Mouse (Mus musculus) hindbrain, embryonic 14.5 days (tissue): ENCODE results near the gene Ttc34. TPM values are rescaled to one million over a fixed set of nuclear protein-coding genes. Genes with fewer than 3 reads are reported as not detected.

Experiments
- ATAC-seq: fragments of 200-750 bp; cut with Nextera tagmentation; 2 replicates; pipeline ENCODE4 v1.8.0; 2017; ENCODE audit warnings: moderate number of reproducible peaks, mild to moderate bottlenecking, moderate TSS enrichment, moderate library complexity; ENCODE audit not compliant: low FRiP score
- DNase-seq: peaks from one replicate; pipeline ENCODE4 v3.0.0-alpha.2; 2015; ENCODE audit warnings: low spot score
- H3K27ac ChIP-seq: fragments of 300-500 bp; sonication (generic); 2 replicates; pipeline ENCODE4 v1.5.1; 2014; ENCODE audit warnings: mild to moderate bottlenecking, moderate library complexity
- H3K27me3 ChIP-seq: fragments of 300-500 bp; sonication (generic); 2 replicates; pipeline ENCODE4 v1.6.1; 2014; ENCODE audit warnings: mild to moderate bottlenecking, low read length, mixed read lengths; ENCODE audit not compliant: control insufficient read depth, insufficient read depth
- H3K36me3 ChIP-seq: fragments of 300-500 bp; sonication (generic); replicated peaks from 2 replicates; pipeline ENCODE4 v1.6.1; 2014; ENCODE audit not compliant: control insufficient read depth, insufficient read depth
- H3K4me1 ChIP-seq: fragments of 300-500 bp; sonication (generic); replicated peaks from 2 replicates; pipeline ENCODE4 v1.6.1; 2014; ENCODE audit warnings: antibody characterized with exemption, low read length, mixed read lengths; ENCODE audit not compliant: control insufficient read depth, insufficient read depth
- H3K4me2 ChIP-seq: fragments of 300-500 bp; sonication (generic); replicated peaks from 2 replicates; pipeline ENCODE4 v1.6.1; 2014; ENCODE audit warnings: mild to moderate bottlenecking, moderate library complexity
- H3K4me3 ChIP-seq: fragments of 300-500 bp; sonication (generic); replicated peaks from 2 replicates; pipeline ENCODE4 v1.5.1; 2014; ENCODE audit warnings: mild to moderate bottlenecking, low read length
- H3K9ac ChIP-seq: fragments of 300-500 bp; sonication (generic); 2 replicates; pipeline ENCODE4 v1.6.1; 2014
- H3K9me3 ChIP-seq: fragments of 300-500 bp; sonication (generic); 2 replicates; pipeline ENCODE4 v1.6.1; 2016; ENCODE audit warnings: low read length; ENCODE audit not compliant: control insufficient read depth
- WGBS: fragments of 180-500 bp; shearing (Covaris S2); extraction: QIAGEN DNeasy Blood & Tissue Kit; methylation state at CpG from one replicate; pipeline ENCODE4 v1.1.7; 2014; 5-methylcytosine and 5-hydroxymethylcytosine counted together
- polyA plus RNA-seq: library from polyadenylated mRNA; unstranded; fragments of >200 nt; fragmentation: Nextera tagmentation; extraction: Ambion mirVana; gene quantifications from 2 replicates; pipeline ENCODE4 v1.2.1, GENCODE M21; 2014

Ttc34 gene
- polyA plus RNA-seq, 1 experiment from 2014 or later: 2.4 TPM

DNA sequence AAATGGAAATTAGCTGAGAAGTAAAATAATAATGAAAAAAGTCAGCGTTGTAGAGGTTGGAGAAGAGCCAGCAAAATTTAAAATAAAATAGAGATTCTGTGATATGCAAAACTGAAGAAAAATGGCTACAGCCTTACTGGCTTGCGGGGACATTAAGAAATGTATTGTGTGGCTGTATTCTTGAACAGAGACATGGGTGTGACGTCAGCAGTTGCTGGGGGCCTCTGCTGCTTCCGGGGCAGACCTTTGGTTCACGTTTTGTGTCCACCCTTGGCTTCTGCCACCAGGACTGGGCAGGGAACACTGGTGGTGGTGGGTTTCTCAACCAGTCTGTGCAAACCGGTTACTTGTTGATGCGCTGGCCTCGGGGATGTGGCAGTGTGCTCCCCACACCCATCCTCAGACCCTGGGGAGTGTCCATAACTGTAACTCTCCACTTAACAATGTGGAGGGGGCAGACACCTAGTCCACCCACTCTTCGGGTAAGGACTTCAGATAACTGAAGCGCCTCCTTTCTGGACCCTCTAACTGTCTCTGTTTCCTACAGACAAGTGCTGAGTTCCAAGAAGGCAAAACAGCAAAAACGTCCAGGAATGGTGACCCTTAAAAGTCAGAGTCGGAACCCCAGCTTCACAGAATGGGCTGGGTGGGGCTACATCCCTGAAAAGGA, 17.6 kb downstream of the Ttc34 start:
- Histone ChIP-seq H3K27me3 (peaks cover 18% of the 10 kb centered on the region), H3K9ac (peak overlapping the region; percentile 76; the same call in 1 of the 2 replicates), H3K4me2 (peak overlapping the region; percentile 88), H3K4me3 (peak overlapping the region; percentile 49; the same call in 1 of the 2 replicates), H3K27ac (no peak overlapping the region), H3K4me1 (no peaks in the 10 kb centered on the region; the same call in 1 of the 2 replicates), H3K9me3 (no peaks in the 10 kb centered on the region), H3K36me3 (no peaks in the 10 kb centered on the region)
- DNase-seq (no peak), ATAC-seq (no peak)
- WGBS: 64% methylated on average over 12 of the region's 12 CpGs

DNA sequence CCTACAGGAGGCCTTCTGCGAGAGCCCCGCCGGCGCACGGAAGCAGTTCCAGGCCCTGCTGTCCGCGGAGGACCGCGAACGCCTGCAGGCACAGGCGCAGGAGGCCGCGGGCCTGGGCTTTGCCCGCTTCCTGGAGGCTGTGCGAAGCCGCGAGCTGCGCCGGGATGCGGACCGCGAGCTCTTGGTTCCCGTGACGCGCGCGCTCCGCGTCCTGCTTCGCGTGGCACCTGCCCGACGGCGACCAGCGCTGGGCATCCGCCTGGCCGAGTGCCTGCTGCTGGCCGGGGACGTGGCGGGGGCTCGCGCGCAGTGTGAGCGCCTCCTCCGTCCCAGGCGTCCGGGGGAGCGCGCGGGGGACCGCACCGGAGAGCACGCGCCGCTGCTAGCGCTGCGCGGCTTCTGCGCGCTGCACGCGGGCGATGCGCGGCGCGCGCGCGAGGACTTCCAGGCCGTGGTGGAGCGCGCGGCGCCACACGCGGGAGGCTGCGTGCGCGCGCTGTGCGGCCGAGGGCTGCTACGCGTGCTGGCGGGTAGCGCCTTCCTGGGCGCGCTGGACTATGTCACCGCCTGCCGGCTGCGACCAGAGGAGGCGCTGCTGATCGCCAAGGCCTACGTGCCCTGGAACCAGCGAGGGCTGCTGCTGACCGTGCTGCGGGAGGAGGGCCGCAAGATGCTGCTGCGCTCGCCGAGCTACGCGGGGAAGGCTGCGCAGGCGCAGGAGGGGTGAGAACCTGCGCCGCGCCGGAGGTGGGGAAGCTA, 18.6 kb downstream of the Ttc34 start:
- Histone ChIP-seq H3K27ac (peak overlapping the region; percentile 86), H3K36me3 (no peaks in the 10 kb centered on the region), H3K4me1 (no peaks in the 10 kb centered on the region; the same call in 1 of the 2 replicates), H3K9ac (peak overlapping the region; percentile 76), H3K27me3 (peaks cover 18% of the 10 kb centered on the region), H3K4me3 (peak overlapping the region; percentile 49), H3K4me2 (peak overlapping the region; percentile 88), H3K9me3 (no peaks in the 10 kb centered on the region)
- peak; percentile 96 for ATAC-seq
- WGBS: under 1% methylated on average over 110 of the region's 110 CpGs
- peak; percentile 94 for DNase-seq

DNA sequence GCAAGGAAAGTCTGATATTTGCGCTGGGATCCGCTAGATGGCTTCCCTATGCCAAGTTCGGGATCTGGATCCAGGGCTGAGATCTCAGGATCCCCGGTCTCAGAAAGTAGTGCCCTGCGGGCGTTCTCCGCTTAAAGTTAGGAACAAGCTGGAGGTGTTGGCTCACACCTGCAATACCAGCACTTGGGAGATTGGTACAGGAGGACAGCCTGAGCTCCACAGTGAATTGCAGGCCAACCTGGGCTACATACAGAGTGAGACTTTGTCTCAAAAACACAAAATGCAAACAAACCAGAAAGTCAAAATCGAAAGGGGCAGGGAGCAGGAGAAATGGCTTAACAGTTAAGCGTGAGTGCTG, 19.2 kb downstream of the Ttc34 start:
- DNase-seq (no peak), ATAC-seq (no peak)
- H3K27me3 ChIP-seq: peaks cover 18% of the 10 kb centered on the region
- peak overlapping the region; percentile 86 for H3K27ac ChIP-seq
- H3K9me3 ChIP-seq: no peaks in the 10 kb centered on the region
- no peaks in the 10 kb centered on the region for H3K36me3 ChIP-seq
- 19% methylated on average over 9 of the region's 9 CpGs for WGBS
- peak overlapping the region; percentile 76 for H3K9ac ChIP-seq
- peak overlapping the region; percentile 49 for H3K4me3 ChIP-seq
- peak overlapping the region; percentile 88 for H3K4me2 ChIP-seq
- H3K4me1 ChIP-seq: no peaks in the 10 kb centered on the region; the same call in 1 of the 2 replicates

DNA sequence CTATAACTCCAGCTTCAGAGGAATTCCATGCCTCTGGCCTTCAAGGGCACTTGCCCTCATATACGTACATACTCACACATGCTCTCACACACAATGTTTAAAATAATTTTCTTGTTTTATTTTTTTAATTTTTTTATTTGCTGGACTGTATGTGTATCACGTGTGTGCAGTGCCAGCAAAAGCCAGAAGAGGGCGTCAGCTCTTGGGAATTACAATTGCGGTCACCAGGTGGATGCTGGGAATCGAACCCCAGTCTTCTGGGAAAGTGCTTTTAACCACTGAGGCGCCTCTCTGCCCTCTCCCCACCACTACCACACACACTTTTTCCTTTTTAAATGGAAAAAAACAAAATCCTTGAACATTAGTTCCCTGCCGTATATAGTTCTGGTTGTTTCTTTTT, 19.6 kb downstream of the Ttc34 start:
- H3K9me3 ChIP-seq: no peaks in the 10 kb centered on the region
- H3K27ac ChIP-seq: no peak overlapping the region; the same call in 1 of the 2 replicates
- peaks cover 18% of the 10 kb centered on the region for H3K27me3 ChIP-seq
- peak overlapping the region; percentile 49; the same call in 1 of the 2 replicates for H3K4me3 ChIP-seq
- DNase-seq (no peak), ATAC-seq (no peak)
- no peaks in the 10 kb centered on the region; the same call in 1 of the 2 replicates for H3K4me1 ChIP-seq
- 90% methylated on average over 7 of the region's 7 CpGs for WGBS
- peak overlapping the region; percentile 88 for H3K4me2 ChIP-seq
- no peaks in the 10 kb centered on the region for H3K36me3 ChIP-seq
- H3K9ac ChIP-seq: no peak overlapping the region

DNA sequence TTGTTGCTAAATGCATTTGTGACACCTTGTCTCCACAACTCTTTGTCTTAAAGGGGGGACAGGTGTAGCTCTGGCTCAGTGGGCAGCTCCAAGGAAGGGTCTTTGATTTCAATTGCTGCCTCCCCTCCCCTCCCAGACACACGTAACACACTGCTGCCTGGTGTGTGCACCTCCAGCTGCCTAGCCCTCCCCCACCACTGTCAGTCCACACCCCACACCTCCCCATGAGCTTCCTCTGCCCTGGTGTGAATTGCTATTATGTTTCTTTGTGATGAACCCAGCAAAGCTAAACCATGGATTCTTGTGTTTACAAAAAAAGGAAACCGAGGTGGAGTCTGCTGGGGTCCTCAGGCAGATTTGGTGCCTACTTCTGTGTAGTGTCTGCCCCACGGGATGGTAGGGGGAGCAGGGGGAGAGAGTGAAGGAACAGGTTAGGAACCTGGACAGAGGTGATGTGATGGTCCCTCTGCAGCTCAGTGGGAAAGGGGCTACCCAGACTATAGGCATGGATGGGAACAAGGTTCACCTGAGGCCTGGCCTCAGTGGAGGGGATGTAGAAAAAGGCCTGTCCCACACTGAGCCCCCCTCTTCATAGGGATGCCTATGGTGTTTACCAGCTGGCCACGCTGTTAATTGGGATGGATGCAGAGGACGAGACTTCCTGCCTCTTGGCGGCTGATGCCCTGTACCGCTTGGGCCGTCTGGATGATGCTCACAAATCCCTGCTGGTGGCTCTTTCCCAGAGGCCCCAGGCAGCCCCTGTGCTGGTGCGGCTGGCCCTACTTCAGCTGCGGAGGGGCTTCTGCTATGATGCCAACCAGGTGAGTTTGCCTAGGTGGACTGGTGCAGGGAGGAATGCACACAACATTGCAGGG, 20.3 kb downstream of the Ttc34 start:
- no peak overlapping the region for H3K27ac ChIP-seq
- ATAC-seq (no peak), DNase-seq (no peak)
- no peak overlapping the region for H3K4me2 ChIP-seq
- no peaks in the 10 kb centered on the region; the same call in 1 of the 2 replicates for H3K4me1 ChIP-seq
- no peaks in the 10 kb centered on the region for H3K36me3 ChIP-seq
- WGBS: 82% methylated on average over 10 of the region's 10 CpGs
- H3K9ac ChIP-seq: no peak overlapping the region
- H3K9me3 ChIP-seq: no peaks in the 10 kb centered on the region
- H3K27me3 ChIP-seq: peaks cover 18% of the 10 kb centered on the region
- H3K4me3 ChIP-seq: no peak overlapping the region

DNA sequence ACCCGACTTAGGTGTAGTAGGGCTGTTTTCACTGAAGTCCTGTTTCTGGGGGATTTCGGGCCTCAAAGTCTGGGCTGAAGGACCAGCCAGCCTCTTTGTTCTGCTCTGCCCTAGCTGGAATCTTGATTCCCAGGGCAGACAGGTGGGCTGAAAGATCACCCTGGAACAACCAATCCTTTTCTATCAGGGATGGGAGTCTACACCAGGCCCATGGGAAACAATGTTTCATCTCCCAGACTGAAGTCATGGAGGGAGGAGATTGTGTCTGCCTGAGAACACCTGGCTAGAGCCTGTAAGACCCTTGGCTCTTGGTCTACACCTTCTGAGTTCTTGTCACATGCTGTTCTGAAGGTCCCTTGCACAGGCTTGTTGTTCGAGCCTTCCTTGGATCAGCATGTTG, 21.3 kb downstream of the Ttc34 start:
- Histone ChIP-seq H3K27me3 (peaks cover 16% of the 10 kb centered on the region), H3K9ac (no peak overlapping the region), H3K4me3 (no peak overlapping the region), H3K4me1 (no peaks in the 10 kb centered on the region; the same call in none of the 2 replicates), H3K27ac (no peak overlapping the region), H3K36me3 (no peaks in the 10 kb centered on the region), H3K4me2 (no peak overlapping the region), H3K9me3 (no peaks in the 10 kb centered on the region)
- DNase-seq (no peak), ATAC-seq (no peak)
- 77% methylated on average over 3 of the region's 3 CpGs for WGBS

DNA sequence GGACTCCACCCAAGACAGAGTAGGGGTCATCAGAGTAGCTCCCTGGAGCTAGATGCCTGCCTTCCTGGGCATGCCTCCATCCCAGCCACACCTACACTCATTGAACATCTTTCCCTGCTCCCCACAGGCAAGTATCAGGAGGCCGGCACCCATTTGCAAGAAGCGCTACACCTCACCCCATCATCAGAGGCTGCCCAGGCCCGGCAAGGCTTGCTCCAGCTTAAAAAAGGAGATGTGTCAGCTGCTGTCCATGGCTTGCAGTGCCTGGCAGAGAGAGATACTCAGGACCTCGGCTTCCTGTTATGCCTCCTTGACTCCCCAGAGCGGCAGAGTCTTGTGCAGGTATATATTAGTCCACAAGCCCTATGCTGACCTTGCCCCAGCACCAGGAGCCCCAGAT, 24.7 kb downstream of the Ttc34 start:
- no peak overlapping the region for H3K4me2 ChIP-seq
- ATAC-seq: no peak
- 73% methylated on average over 5 of the region's 5 CpGs for WGBS

DNA sequence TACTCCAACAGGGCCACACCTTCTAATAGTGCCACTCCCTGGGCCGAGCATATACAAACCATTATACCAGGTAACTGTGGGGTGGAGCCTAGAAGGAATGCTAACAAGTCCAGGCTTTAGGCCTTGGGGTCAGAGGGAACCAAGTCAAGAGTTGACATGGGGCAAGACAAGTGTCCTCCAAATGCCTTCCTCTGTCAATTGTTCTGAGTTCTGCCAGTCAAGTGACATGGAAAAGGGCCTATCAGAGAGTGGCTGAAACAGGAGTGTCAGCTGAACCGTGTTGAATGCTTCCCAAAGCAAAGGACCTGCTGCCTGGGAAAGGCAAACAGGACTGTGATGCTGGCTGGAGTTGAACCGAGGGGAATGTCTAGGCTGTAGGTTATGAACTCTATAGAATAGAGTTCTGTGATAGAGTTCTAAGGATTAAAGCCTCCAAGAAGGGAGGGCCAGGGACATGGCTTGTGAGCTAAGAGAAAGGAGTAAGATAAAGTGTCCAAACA, 26.2 kb downstream of the Ttc34 start:
- Histone ChIP-seq H3K9ac (no peak overlapping the region), H3K4me3 (no peak overlapping the region), H3K4me1 (peaks cover 6% of the 10 kb centered on the region), H3K4me2 (no peak overlapping the region), H3K27me3 (no peaks in the 10 kb centered on the region), H3K27ac (no peak overlapping the region), H3K9me3 (no peaks in the 10 kb centered on the region), H3K36me3 (no peaks in the 10 kb centered on the region)
- ATAC-seq (no peak), DNase-seq (no peak)
- WGBS: 84% methylated on average over 3 of the region's 3 CpGs

More for the DNA sequence above, 24.7 kb downstream of the Ttc34 start:
- no peaks in the 10 kb centered on the region for H3K36me3 ChIP-seq
- no peak overlapping the region for H3K4me3 ChIP-seq
- H3K27me3 ChIP-seq: no peaks in the 10 kb centered on the region
- no peak overlapping the region for H3K27ac ChIP-seq
- peaks cover 6% of the 10 kb centered on the region for H3K4me1 ChIP-seq
- no peak overlapping the region for H3K9ac ChIP-seq
- no peaks in the 10 kb centered on the region for H3K9me3 ChIP-seq
- no peak for DNase-seq
